Mouse (Mus musculus) myocyte (in vitro differentiated cells): ENCODE measurements around the gene Peg10. TPM values are rescaled to one million over a fixed set of nuclear protein-coding genes. Genes with fewer than 3 reads are reported as not detected.

Experiments
- H3K27me3 ChIP-seq: one replicate; pipeline ENCODE4 v1.6.1; 2011; ENCODE audit not compliant: control insufficient read depth, insufficient read depth, insufficient read length
- H3K36me3 ChIP-seq: one replicate; pipeline ENCODE4 v1.6.1; 2011; ENCODE audit not compliant: control insufficient read depth, insufficient read depth
- H3K4me2 ChIP-seq: one replicate; pipeline ENCODE4 v1.6.1; 2011; ENCODE audit warnings: low read depth, control low read depth
- H3K4me3 ChIP-seq: one replicate; pipeline ENCODE4 v1.5.1; 2011; ENCODE audit warnings: mild to moderate bottlenecking, control low read depth, moderate library complexity
- H3K79me2 ChIP-seq: one replicate; pipeline ENCODE4 v1.6.1; 2011; ENCODE audit not compliant: control insufficient read depth, insufficient read depth
- H3ac ChIP-seq: one replicate; pipeline ENCODE4 v1.6.1; 2011; ENCODE audit not compliant: control insufficient read depth, insufficient read length
- CEBPB ChIP-seq: IDR thresholded peaks from 2 replicates; pipeline ENCODE4 v1.6.1; 2011; ENCODE audit warnings: mild to moderate bottlenecking, moderate library complexity; ENCODE audit not compliant: poor library complexity, insufficient read depth, severe bottlenecking
- E2F4 ChIP-seq: IDR thresholded peaks from one replicate; pipeline ENCODE4 v1.6.1; 2011; ENCODE audit warnings: mild to moderate bottlenecking, control low read depth, moderate library complexity; ENCODE audit not compliant: insufficient read depth
- MAX ChIP-seq: IDR thresholded peaks from one replicate; pipeline ENCODE4 v1.6.1; 2011; ENCODE audit warnings: low read depth, mild to moderate bottlenecking, control low read depth
- MYOD1 ChIP-seq, 3 experiments: IDR thresholded peaks; one replicate each; pipeline ENCODE4 v1.6.1; 2011; ENCODE audit warnings: control low read depth in 2 of 3, low read depth in 2 of 3, mild to moderate bottlenecking in 2 of 3, moderate library complexity in 1 of 3; ENCODE audit not compliant: insufficient read length in 2 of 3, control insufficient read depth in 1 of 3
- POLR2A ChIP-seq: IDR thresholded peaks from one replicate; pipeline ENCODE4 v1.6.1; 2011; ENCODE audit warnings: low read depth, mild to moderate bottlenecking, control low read depth, moderate library complexity; ENCODE audit not compliant: insufficient read length
- REST ChIP-seq: IDR thresholded peaks from one replicate; pipeline ENCODE4 v1.6.1; 2011; ENCODE audit warnings: mild to moderate bottlenecking, control low read depth, moderate library complexity; ENCODE audit not compliant: insufficient read depth, insufficient read length
- TCF3 ChIP-seq: IDR thresholded peaks from one replicate; pipeline ENCODE4 v1.6.1; 2011; ENCODE audit warnings: low read depth, control low read depth; ENCODE audit not compliant: insufficient read length
- USF1 ChIP-seq: IDR thresholded peaks from one replicate; pipeline ENCODE4 v1.6.1; 2011; ENCODE audit warnings: low read depth, mild to moderate bottlenecking, control low read depth, moderate library complexity
- polyA plus RNA-seq: library from polyadenylated mRNA; unstranded; fragments of >200 nt; fragmentation: generic; extraction: Trizol; gene quantifications from one replicate; pipeline ENCODE4 v1.2.1, GENCODE M21; 2012; ENCODE audit warnings: missing spikeins

The Peg10 gene
- polyA plus RNA-seq, 1 experiment, result 2.6 TPM

DNA sequence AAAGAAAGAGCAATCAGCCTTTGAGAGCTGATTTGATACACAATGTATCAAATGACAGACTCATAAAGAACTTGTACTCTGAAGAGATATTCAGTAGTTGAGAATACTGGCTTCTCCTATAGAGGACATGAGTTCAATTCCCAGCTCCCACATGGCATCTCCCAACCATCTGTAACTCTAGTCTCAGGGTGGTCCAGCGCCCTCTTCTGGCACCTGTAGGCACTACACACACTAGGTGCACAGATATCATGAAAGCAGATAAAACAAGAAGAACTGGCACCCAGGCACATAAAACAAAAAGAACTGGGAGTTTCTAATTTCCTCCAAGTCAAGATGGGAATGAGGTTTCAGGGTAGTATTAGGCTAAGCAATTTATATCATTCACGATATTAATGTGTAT, 52.3 kb downstream of the Peg10 start:
- no peak overlapping the region for H3ac ChIP-seq
- H3K79me2 ChIP-seq, result no peaks in the 10 kb centered on the region
- H3K4me2 ChIP-seq, result no peak overlapping the region
- H3K4me3 ChIP-seq, result no peak overlapping the region
- H3K36me3 ChIP-seq, result no peaks in the 10 kb centered on the region
- TF ChIP-seq MYOD1 (IDR thresholded peaks at IDR 0.05; ENCODE audit: control insufficient read depth in 1 of 3, insufficient read length in 2 of 3, low read depth in 2 of 3) (no peak), TCF3 (no peak), POLR2A (no peak), MAX (no peak), USF1 (no peak)
- no peaks in the 10 kb centered on the region for H3K27me3 ChIP-seq

DNA sequence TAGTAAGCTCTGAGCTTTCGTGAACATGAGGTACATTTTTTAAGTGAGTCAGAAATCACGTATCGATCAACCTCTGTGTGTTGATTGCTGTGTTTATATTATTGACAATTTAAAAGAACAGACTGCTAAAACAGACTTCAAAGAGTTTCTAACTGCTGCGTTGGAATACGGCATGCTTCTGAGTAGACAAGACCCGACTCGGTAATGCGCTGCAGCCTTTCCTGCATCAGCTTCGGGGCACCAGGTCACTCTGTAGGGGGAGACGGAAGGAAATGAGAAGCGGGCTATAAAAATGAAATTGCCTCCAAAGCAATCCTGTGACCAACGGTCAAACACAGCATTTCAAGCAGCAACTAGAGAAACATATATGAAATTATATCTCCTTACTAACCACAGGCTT, 59.9 kb downstream of the Peg10 start:
- H3K79me2 ChIP-seq, result no peaks in the 10 kb centered on the region
- TF ChIP-seq CEBPB, result no peak
- TF ChIP-seq REST, result no peak
- no peak for TF ChIP-seq E2F4
- no peak for TF ChIP-seq MAX
- no peak for TF ChIP-seq USF1
- H3ac ChIP-seq, result no peak overlapping the region
- no peak overlapping the region for H3K4me2 ChIP-seq
- no peak overlapping the region for H3K4me3 ChIP-seq
- no peaks in the 10 kb centered on the region for H3K27me3 ChIP-seq
- H3K36me3 ChIP-seq, result no peaks in the 10 kb centered on the region

Other genes starting within 250 kb of the Peg10 start
- 627 TPM for gene Col1a2, start 242.5 kb upstream of the Peg10 start, polyA plus RNA-seq
- 6.8 TPM for gene Casd1, start 146.5 kb upstream of the Peg10 start, polyA plus RNA-seq
- gene Sgce, start 99 bp upstream of the Peg10 start, polyA plus RNA-seq, result 16.8 TPM
- 0.13 TPM for gene Ppp1r9a, start 155.6 kb downstream of the Peg10 start, polyA plus RNA-seq